Mouse (Mus musculus) embryonic fibroblast, embryonic 13.5 days (primary cell): Measurements from ENCODE around the gene Bicc1. TPM values are rescaled to one million over a fixed set of nuclear protein-coding genes. Genes with fewer than 3 reads are reported as not detected.

Experiments
- H3K27ac ChIP-seq: 2 replicates; pipeline ENCODE4 v1.5.1; 2012; ENCODE audit warnings: low read length, control low read depth, inconsistent platforms; ENCODE audit not compliant: insufficient read depth
- H3K4me1 ChIP-seq: 2 replicates; pipeline ENCODE4 v1.6.1; 2011; ENCODE audit warnings: low read length; ENCODE audit not compliant: control insufficient read depth, insufficient read depth
- H3K4me3 ChIP-seq: 2 replicates; pipeline ENCODE4 v1.5.1; 2011; ENCODE audit warnings: mild to moderate bottlenecking, control low read depth, low read length; ENCODE audit not compliant: insufficient read depth
- CTCF ChIP-seq: IDR thresholded peaks from 2 replicates; pipeline ENCODE4 v1.5.1; 2011; ENCODE audit warnings: mild to moderate bottlenecking, control low read depth, low read length, moderate library complexity, borderline replicate concordance; ENCODE audit not compliant: insufficient read depth
- POLR2A ChIP-seq: IDR thresholded peaks from 2 replicates; pipeline ENCODE4 v1.6.1; 2011; ENCODE audit warnings: low read depth, mild to moderate bottlenecking, control low read depth, low read length, moderate library complexity
- polyA plus RNA-seq: library from polyadenylated mRNA; stranded (reverse); fragments of >200 nt; gene quantifications from 2 replicates; pipeline ENCODE4 v1.2.4, GENCODE M21; 2011; ENCODE audit warnings: low read depth; ENCODE audit not compliant: missing spikeins, insufficient read length

Gene Bicc1
- polyA plus RNA-seq, 1 experiment, result 86.8 TPM

DNA sequence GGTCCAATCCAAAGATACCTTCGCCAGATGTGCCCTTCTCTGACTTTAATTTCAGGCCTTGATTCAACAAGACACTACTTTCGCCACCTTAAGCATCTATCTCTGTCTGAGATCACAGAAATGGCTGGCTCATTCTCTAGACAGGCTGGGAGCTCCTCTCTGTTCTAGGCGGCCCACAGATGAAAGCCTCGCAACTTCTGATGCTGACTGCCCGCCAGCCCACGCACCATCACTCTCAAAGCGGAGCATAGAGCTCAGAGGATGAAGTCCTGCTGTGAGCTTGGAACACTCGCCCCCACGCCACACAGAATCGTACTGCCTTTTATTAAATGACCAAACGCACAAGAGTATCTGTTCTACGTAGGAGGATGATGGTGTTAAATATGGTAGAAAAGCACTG, 949 bp upstream of the Bicc1 start:
- TF ChIP-seq CTCF (no peak), POLR2A (no peak)

DNA sequence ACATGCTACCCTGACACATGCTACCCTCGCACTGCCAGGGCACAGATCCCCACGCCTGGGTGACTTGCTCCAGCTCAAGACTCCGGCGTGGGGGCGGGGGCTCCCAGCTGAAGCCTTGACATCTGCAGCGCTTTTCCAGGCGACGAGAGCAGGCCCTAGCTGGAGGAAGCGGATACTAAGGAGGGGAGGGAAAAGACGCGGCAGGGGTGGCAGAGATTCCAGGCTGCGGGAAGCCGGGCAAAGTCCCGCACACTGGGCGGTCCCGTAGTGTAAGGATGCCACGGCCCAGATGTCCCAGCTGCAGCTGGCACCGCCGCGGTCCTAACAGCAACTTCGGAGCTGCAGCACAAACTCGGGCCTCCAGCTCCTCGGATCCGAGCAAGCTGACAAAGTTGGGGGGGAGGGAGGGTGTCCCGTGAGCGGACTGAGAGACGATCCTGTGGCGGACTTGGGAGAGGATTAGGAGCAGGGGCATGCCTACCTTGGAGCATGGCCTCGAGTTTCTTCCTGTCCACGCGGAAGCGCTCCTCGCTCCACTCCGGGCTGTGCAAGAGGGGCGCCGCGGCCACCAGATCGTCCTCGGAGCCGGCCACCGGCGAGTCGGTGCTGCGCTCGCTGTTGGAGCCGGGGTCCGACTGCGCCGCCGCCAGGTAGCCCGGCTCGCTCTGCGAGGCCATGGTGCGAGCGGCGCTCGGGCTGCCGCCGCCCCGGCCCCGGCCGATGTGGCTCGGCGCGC, 392 bp downstream of the Bicc1 start:
- H3K4me1 ChIP-seq, result no peaks in the 10 kb centered on the region
- H3K27ac ChIP-seq, result peak overlapping the region; percentile 38
- TF ChIP-seq POLR2A (peak; percentile 9; the same call in 1 of the 2 replicates), CTCF (no peak)
- H3K4me3 ChIP-seq, result peak overlapping the region; percentile 54

More for the DNA sequence above, 949 bp upstream of the Bicc1 start:
- Histone ChIP-seq H3K4me1 (no peaks in the 10 kb centered on the region), H3K27ac (no peak overlapping the region), H3K4me3 (no peak overlapping the region)

DNA sequence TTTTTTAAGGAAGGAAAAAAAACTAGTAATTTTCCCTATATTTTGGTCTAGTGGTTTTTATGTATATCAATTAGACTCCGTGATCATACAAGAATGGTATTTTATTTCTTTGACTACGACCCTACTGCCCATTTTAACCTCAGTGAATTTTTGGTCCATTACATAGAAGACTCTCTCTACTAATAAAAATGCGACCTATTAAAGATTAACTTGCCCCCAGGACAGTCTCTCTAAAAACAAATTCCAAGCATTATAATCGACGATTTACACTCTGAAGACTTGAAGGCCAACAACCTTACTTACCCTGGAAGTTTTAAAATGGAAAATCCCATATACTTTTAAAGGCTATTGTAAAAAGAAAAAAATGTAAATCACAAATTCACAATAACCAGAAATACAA, 2.9 kb downstream of the Bicc1 start:
- Histone ChIP-seq H3K4me3 (no peak overlapping the region), H3K27ac (no peak overlapping the region), H3K4me1 (no peaks in the 10 kb centered on the region)
- TF ChIP-seq POLR2A (no peak), CTCF (no peak)

DNA sequence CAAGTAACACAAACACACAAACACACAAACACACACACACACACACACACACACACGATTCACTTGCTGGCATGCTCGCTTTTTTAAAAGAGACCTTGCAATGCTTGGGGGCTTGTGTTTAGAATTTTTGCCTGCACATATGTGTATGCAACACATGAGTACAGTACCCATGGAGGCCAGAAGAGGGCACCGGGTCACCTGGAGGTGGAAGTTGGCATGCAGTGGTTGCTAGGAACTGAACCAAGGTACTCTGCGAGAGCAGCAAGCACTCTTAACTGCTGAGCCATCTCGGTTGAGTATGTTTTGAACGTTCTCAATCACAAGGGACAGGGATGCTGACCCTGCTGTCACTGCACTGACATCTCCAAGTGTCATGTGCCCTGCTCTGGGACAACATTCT, 5.9 kb downstream of the Bicc1 start:
- no peak overlapping the region for H3K4me3 ChIP-seq
- no peak overlapping the region for H3K27ac ChIP-seq
- no peaks in the 10 kb centered on the region for H3K4me1 ChIP-seq
- no peak for TF ChIP-seq POLR2A
- TF ChIP-seq CTCF, result no peak

DNA sequence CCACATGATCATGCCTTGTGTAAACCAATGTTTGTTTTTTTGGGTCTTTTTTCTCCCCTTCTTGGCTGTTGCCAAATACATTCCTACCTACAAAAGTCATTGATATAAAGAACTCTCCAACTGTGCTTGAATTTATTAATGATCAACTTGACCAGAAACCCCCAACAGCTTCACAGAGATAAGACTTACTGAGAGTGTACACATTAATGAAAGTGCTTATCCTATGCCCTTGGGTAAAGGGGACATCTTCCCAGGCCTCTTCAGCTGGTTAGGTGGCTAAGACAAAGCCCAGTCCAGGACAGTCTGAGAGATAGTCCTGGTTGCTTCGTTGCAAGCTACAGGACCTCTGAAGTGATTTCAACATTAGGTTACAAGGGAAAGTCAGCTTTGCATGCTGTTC, 6.4 kb downstream of the Bicc1 start:
- Histone ChIP-seq H3K4me3 (no peak overlapping the region), H3K4me1 (0 out of 2 replicates have a peak, but pooled peaks cover 1% of the 10 kb centered on the region), H3K27ac (no peak overlapping the region)
- no peak for TF ChIP-seq POLR2A
- no peak for TF ChIP-seq CTCF

DNA sequence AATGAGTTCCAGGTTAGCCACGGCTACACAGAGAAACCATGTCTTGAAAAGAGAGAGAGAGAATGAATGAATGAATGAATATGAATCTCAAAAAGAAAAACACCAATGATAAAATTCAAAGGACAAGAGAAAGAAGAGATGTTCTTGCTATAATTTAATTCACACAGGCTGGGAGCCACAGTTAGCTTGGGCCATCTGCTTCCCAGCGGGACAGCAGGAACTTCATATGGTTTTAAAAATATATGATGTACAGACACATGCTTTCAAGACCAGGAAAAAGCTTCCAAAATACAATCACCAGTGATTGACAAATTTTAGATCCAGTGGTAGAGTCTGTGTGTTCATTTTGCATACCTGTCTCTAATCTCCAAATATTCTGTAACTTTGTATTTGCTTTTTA, 9.0 kb downstream of the Bicc1 start:
- Histone ChIP-seq H3K4me1 (0 out of 2 replicates have a peak, but pooled peaks cover 2% of the 10 kb centered on the region), H3K4me3 (no peak overlapping the region), H3K27ac (no peak overlapping the region)
- TF ChIP-seq CTCF (no peak), POLR2A (no peak)

DNA sequence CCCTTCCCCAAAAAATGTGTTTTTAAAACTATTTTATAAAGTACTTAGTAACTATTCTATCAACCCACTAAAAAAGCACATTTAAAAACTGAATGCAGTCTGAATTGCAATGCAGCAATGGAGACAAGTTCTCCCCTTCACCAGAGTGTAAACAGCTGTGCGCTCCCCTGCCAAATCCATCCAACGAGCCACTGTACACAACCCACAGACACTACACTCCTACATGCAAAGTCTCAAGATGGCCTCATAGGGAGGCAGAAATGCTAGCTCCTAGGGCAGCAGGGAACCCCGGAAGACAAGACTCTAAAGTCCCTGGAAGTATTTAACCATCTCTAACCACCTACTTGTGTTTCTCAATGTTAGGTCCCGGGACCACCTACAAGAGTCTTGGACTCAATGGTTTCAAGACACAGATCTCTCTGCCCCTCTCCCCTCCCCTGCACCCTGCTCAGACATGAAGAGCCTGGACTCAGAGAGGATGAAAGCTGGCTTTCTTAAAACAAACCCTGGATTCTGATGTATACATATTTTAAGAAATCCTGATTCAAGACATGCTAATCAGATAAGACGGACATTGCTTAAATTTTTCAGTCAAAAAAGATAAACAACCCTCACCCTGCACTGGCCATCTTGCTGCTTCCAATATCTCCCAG, 10.4 kb downstream of the Bicc1 start:
- H3K4me3 ChIP-seq, result no peak overlapping the region
- 0 out of 2 replicates have a peak, but pooled peaks cover 2% of the 10 kb centered on the region for H3K4me1 ChIP-seq
- H3K27ac ChIP-seq, result no peak overlapping the region
- TF ChIP-seq POLR2A (no peak), CTCF (no peak)

DNA sequence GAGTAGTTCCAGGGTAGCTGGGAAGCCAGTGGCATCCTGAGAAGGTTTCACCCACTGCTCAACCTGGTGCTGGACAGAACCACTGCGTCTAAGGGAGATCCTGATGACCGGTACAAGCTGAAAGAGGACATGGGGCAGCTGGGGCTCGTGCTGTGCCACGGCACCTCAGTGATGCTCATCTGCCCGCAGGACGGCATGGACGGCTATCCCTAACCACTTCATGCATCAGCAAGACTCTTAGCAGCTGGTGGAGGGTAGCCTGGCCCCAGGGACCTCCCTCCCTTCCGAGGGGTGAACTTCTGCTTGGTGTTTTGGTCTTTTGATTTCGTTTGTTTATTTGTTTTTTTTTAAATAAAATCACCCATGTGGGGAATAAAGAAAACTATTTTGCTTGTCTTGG, 11.3 kb downstream of the Bicc1 start:
- H3K4me3 ChIP-seq, result no peak overlapping the region
- H3K27ac ChIP-seq, result peak overlapping the region; percentile 87; the same call in 1 of the 2 replicates
- TF ChIP-seq POLR2A, result no peak
- no peak for TF ChIP-seq CTCF
- 0 out of 2 replicates have a peak, but pooled peaks cover 2% of the 10 kb centered on the region for H3K4me1 ChIP-seq

DNA sequence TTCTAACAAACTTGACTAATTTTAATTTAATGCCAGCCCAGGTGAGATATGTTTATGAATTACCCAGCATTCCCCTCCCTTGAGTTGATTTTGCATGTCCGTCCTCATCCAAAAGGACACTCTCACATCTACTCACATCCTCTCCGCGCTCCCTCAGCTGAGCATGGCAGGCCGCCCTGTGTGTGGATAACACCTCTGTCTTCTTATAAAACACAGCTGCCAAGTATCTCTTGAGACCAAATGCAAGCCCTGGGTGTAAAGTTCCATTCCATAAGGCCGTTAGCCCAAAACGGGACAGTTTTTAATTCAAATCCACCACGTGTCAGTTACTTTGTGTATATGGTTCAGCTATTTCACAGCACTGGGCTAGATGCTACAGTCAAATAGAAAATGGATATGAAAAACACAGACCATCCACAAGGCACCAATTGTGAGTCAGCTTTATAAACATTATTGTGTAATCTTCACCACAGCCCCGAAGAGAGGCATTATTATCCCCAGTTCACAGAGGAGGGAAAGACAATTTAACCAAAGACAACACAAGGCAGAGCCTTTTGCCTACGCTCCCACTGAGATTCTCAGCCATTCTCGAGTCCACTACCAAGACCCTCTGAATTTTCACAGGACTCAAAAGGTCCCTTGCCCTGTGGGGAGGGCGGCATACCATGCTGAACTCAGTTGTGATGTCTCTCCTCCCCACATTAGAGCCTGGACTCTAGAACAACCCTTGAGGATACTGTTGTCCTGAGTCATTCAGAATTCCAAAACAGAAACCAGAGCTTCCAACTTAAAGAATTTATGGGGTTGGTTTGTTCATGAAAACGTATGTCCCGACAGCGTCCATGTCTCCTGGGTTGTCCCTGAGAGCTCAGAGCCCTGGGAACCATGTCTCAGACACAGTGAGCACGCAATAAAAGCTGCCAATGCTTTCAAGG, 12.6 kb downstream of the Bicc1 start:
- Histone ChIP-seq H3K27ac (peak overlapping the region; percentile 87), H3K4me3 (no peak overlapping the region), H3K4me1 (0 out of 2 replicates have a peak, but pooled peaks cover 2% of the 10 kb centered on the region)
- TF ChIP-seq CTCF, result no peak
- TF ChIP-seq POLR2A, result no peak
